Mouse (Mus musculus): Measurements from ENCODE around the gene Susd6. TPM values are rescaled to one million over a fixed set of nuclear protein-coding genes. Genes with fewer than 3 reads are reported as not detected.

Susd6 gene
- polyA plus RNA-seq, 1 experiment from 2014 or later = 11.6 TPM

DNA sequence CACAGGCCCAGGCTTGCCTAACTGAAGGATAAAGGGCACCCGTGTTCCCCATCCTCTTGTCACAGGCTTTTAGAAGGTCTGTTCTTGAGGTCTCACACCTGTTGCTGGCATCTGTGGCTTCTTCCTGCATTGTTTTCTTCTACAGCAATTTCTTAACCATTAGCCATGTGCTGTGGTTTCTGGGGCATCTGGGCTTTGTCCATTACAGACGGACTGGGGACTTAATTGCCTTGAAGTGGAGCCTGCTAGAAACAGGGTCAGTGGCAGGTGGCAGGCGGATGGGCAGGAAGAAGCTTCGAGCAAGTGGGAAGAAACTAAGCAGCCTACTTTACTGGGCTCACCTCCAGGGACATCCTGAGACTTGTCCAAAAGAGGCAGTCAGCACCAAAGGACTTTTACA, 89.0 kb downstream of the Susd6 start:
- Histone ChIP-seq H3K4me3 (ENCODE audit: low read depth, low read length) (no peak overlapping the region), H3K9ac (replicated peaks; ENCODE audit: low read depth, low read length) (no peak overlapping the region), H3K4me1 (ENCODE audit: control insufficient read depth, insufficient read depth, low read length) (no peaks in the 10 kb centered on the region), H3K27me3 (ENCODE audit: control insufficient read depth, insufficient read depth, low read length) (no peaks in the 10 kb centered on the region), H3K27ac (ENCODE audit: low read depth, low read length) (no peak overlapping the region), H3K36me3 (ENCODE audit: control insufficient read depth, insufficient read depth, low read length) (peaks cover 15% of the 10 kb centered on the region), H3K4me2 (ENCODE audit: low read depth, low read length) (no peak overlapping the region), H3K9me3 (ENCODE audit: control insufficient read depth, low read length) (no peaks in the 10 kb centered on the region)
- WGBS = 57% methylated on average over 4 of the region's 4 CpGs
- no peak for ATAC-seq (ENCODE audit: low read depth)

DNA sequence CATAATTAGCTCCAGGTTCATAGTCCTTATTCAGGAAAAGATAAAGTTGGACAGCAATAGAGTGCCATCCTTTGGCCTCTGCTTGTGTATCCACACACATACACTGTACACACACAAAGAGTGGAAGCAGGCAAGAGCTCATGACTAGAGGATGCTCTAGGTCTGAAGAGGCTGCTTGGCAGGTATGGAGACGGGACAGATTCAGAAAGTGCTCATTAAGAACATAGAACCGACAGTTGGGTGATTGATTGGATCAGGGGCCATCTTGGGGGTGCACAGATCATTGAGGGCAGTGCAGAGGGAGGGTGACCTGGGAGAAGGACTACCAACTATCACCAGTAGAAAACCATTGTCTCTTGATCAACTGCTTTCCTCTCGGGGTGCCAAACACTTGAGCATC, 90.8 kb downstream of the Susd6 start:
- 90% methylated on average over 3 of the region's 3 CpGs for WGBS
- no peak overlapping the region for H3K9ac ChIP-seq (replicated peaks; ENCODE audit: low read depth, low read length)
- no peak for ATAC-seq (ENCODE audit: low read depth)
- no peak overlapping the region for H3K4me2 ChIP-seq (ENCODE audit: low read depth, low read length)
- H3K9me3 ChIP-seq (ENCODE audit: control insufficient read depth, low read length) = no peaks in the 10 kb centered on the region
- no peak overlapping the region for H3K4me3 ChIP-seq (ENCODE audit: low read depth, low read length)
- H3K27me3 ChIP-seq (ENCODE audit: control insufficient read depth, insufficient read depth, low read length) = no peaks in the 10 kb centered on the region
- H3K4me1 ChIP-seq (ENCODE audit: control insufficient read depth, insufficient read depth, low read length) = no peaks in the 10 kb centered on the region
- no peak overlapping the region for H3K27ac ChIP-seq (ENCODE audit: low read depth, low read length)
- peaks cover 12% of the 10 kb centered on the region for H3K36me3 ChIP-seq (ENCODE audit: control insufficient read depth, insufficient read depth, low read length)

DNA sequence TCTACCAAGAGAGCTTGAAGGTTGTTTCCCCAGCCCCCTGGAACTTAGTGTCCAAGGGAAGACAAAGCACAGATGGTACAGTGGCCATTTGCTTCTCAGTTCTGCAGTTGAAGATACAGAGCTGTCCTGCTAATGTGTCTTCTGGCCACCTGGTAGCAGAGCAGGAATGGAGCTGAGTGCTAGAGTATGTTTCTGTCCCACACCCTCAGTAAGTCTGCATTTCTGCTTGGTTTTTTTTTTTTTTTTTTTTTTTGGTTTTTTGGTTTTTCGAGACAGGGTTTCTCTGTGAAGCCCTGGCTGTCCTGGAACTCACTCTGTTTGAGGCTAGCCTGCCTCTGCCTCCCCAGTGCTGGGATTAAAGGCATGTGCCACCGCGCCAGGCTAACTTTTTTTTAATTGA, 93.0 kb downstream of the Susd6 start:
- Histone ChIP-seq H3K9me3 (ENCODE audit: control insufficient read depth, low read length) (no peaks in the 10 kb centered on the region), H3K27ac (ENCODE audit: low read depth, low read length) (no peak overlapping the region), H3K4me3 (ENCODE audit: low read depth, low read length) (no peak overlapping the region), H3K27me3 (ENCODE audit: control insufficient read depth, insufficient read depth, low read length) (no peaks in the 10 kb centered on the region), H3K36me3 (ENCODE audit: control insufficient read depth, insufficient read depth, low read length) (no peaks in the 10 kb centered on the region), H3K4me2 (ENCODE audit: low read depth, low read length) (no peak overlapping the region), H3K9ac (replicated peaks; ENCODE audit: low read depth, low read length) (no peak overlapping the region), H3K4me1 (ENCODE audit: control insufficient read depth, insufficient read depth, low read length) (no peaks in the 10 kb centered on the region)
- no peak for ATAC-seq (ENCODE audit: low read depth)
- WGBS = 89% methylated on average over 3 of the region's 3 CpGs

DNA sequence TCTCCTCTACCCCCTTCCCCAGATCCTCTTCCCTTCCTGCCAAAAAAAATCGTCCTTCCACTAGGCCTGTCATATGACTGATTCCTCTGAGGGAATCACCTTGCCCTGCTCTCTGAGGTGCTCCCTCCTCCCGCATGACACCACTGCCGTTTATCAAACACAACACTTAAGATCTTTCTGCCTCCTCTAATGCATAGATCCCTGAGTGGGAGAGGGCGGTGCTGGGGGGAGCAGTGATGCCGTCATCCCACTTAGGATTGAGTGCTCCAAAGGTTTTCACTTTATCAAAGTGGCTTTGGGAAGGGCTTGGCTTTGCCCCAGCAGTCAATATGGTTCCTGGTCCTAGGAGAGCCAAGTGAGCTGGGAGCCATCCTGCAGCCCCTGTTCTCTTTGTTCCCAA, 93.6 kb downstream of the Susd6 start:
- 74% methylated on average over 5 of the region's 5 CpGs for WGBS
- no peaks in the 10 kb centered on the region for H3K9me3 ChIP-seq (ENCODE audit: control insufficient read depth, low read length)

DNA sequence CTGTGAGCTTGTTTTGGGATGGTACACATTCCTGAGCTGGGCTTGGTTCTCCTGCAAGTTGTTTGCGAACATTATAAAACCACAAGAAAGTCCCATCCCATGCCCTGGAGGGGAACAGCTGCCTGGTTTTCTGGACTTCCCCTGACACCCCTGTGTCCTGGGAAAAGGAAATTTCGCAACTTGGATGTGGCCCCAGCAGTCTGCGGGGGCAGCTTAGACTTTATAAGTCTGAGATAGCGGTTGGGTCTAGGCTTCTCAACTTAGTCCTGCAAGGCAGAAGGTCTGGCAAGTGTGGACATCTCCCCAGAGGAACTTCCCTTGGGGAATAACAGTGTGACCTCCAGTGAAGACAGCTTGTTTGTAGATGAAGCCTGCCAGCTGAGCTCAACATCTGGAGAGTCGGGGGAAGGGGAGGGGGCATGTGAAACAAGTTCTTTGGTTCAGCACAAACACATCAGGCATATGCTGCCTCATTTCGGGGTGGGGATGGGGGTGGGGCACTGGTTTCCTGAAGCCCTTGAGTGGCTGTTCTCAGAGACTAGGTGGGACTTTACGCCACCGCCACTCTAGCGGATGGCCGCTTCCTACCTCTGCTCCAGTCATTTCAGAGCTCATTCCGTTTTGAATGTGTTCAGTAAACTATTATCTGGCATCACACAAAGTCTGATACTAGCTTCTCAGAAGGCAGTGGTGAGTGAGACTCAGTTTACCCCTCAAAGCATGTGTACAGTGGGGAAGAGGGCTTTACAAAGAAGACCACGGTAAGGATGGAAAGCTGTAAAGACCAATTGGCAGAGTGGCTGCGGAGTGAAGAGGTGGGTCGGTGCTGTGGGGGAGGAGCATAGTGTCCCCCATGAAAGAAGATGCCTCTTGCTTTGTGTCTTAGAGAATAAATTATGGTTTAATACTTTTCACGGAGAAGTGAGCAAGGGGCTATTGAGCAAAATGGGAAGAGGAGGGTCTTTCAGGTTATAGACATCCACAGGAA, 95.3 kb downstream of the Susd6 start:
- Histone ChIP-seq H3K27ac (ENCODE audit: low read depth, low read length) (no peak overlapping the region), H3K9me3 (ENCODE audit: control insufficient read depth, low read length) (no peaks in the 10 kb centered on the region), H3K27me3 (ENCODE audit: control insufficient read depth, insufficient read depth, low read length) (no peaks in the 10 kb centered on the region), H3K4me3 (ENCODE audit: low read depth, low read length) (no peak overlapping the region), H3K36me3 (ENCODE audit: control insufficient read depth, insufficient read depth, low read length) (no peaks in the 10 kb centered on the region), H3K4me1 (ENCODE audit: control insufficient read depth, insufficient read depth, low read length) (no peaks in the 10 kb centered on the region), H3K4me2 (ENCODE audit: low read depth, low read length) (no peak overlapping the region; the same call in 1 of the 2 replicates), H3K9ac (replicated peaks; ENCODE audit: low read depth, low read length) (no peak overlapping the region)
- WGBS = 56% methylated on average over 15 of the region's 15 CpGs
- ATAC-seq (ENCODE audit: low read depth) = no peak

More for the DNA sequence above, 93.6 kb downstream of the Susd6 start:
- H3K4me3 ChIP-seq (ENCODE audit: low read depth, low read length) = no peak overlapping the region
- no peaks in the 10 kb centered on the region for H3K4me1 ChIP-seq (ENCODE audit: control insufficient read depth, insufficient read depth, low read length)
- no peak overlapping the region for H3K4me2 ChIP-seq (ENCODE audit: low read depth, low read length)
- ATAC-seq (ENCODE audit: low read depth) = no peak
- no peak overlapping the region for H3K9ac ChIP-seq (replicated peaks; ENCODE audit: low read depth, low read length)
- H3K36me3 ChIP-seq (ENCODE audit: control insufficient read depth, insufficient read depth, low read length) = no peaks in the 10 kb centered on the region
- no peaks in the 10 kb centered on the region for H3K27me3 ChIP-seq (ENCODE audit: control insufficient read depth, insufficient read depth, low read length)
- H3K27ac ChIP-seq (ENCODE audit: low read depth, low read length) = no peak overlapping the region

DNA sequence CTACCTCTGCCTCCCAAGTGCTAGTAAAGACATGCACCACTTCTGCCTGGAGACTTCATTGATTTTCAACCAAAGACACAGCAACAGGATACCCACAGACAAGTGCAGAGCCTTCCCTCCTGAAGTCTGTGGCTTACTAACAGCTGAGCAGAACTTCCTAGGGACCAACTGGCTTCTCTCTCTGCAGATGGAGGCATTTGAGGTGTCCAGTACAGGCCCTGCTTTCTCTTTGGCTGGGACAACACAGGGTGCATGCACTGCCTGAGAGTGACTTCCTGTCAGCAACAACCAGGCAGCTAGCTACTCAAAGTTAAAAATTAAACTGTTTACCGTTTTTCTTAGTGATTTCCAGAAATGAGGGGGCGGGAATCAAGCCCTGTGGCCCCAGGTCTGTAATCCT, 96.7 kb downstream of the Susd6 start:
- no peak overlapping the region for H3K9ac ChIP-seq (replicated peaks; ENCODE audit: low read depth, low read length)
- no peaks in the 10 kb centered on the region for H3K27me3 ChIP-seq (ENCODE audit: control insufficient read depth, insufficient read depth, low read length)
- no peak for ATAC-seq (ENCODE audit: low read depth)
- H3K4me1 ChIP-seq (ENCODE audit: control insufficient read depth, insufficient read depth, low read length) = no peaks in the 10 kb centered on the region
- 77% methylated on average over 2 of the region's 2 CpGs for WGBS
- H3K27ac ChIP-seq (ENCODE audit: low read depth, low read length) = no peak overlapping the region
- H3K9me3 ChIP-seq (ENCODE audit: control insufficient read depth, low read length) = no peaks in the 10 kb centered on the region
- no peaks in the 10 kb centered on the region for H3K36me3 ChIP-seq (ENCODE audit: control insufficient read depth, insufficient read depth, low read length)
- H3K4me3 ChIP-seq (ENCODE audit: low read depth, low read length) = no peak overlapping the region
- H3K4me2 ChIP-seq (ENCODE audit: low read depth, low read length) = no peak overlapping the region

DNA sequence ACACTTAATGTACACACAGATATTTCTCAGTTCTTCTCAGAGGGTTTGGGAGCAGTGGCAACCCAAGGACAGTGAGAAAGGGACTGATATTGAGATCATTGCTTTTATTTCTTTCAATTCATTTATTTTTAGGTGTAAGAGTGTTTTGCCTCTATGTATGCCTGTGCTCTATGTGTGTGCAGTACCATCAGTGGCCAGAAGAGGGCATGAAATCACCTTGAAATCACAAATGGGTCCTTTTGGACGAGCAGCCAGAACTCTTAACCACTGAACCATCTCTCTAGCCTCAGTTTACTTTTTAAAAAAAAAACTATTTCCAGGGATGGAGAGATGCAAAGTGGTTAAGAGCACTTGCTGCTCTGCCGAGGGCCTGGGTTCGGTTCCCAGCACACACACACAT, 99.0 kb downstream of the Susd6 start:
- no peak overlapping the region for H3K9ac ChIP-seq (replicated peaks; ENCODE audit: low read depth, low read length)
- no peak overlapping the region for H3K27ac ChIP-seq (ENCODE audit: low read depth, low read length)
- no peak overlapping the region for H3K4me3 ChIP-seq (ENCODE audit: low read depth, low read length)
- no peak overlapping the region for H3K4me2 ChIP-seq (ENCODE audit: low read depth, low read length)
- H3K4me1 ChIP-seq (ENCODE audit: control insufficient read depth, insufficient read depth, low read length) = no peaks in the 10 kb centered on the region
- H3K9me3 ChIP-seq (ENCODE audit: control insufficient read depth, low read length) = no peaks in the 10 kb centered on the region
- H3K27me3 ChIP-seq (ENCODE audit: control insufficient read depth, insufficient read depth, low read length) = no peaks in the 10 kb centered on the region
- WGBS = 95% methylated on average over 3 of the region's 3 CpGs
- H3K36me3 ChIP-seq (ENCODE audit: control insufficient read depth, insufficient read depth, low read length) = no peaks in the 10 kb centered on the region
- ATAC-seq (ENCODE audit: low read depth) = no peak

DNA sequence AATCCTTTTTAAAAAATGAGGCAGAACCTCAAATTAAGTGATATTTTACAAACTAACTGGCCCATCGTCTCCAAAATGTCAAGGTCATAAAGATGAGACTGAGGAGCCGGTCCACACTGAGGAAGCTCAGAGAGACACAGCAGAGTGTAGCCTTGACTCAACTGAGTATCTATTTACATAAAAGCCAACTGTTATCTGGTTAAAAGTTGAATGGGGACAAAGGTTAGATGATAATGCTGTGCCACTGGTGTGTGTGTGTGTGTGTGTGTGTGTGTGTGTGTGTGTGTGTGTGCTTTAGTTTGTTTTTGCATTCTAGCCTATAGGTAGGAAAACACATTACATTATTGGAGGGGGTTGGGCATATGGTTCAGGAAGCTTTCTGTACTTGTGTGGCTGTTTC, 100.8 kb downstream of the Susd6 start:
- Histone ChIP-seq H3K4me3 (ENCODE audit: low read depth, low read length) (no peak overlapping the region), H3K4me1 (ENCODE audit: control insufficient read depth, insufficient read depth, low read length) (no peaks in the 10 kb centered on the region), H3K9me3 (ENCODE audit: control insufficient read depth, low read length) (no peaks in the 10 kb centered on the region), H3K36me3 (ENCODE audit: control insufficient read depth, insufficient read depth, low read length) (no peaks in the 10 kb centered on the region), H3K27ac (ENCODE audit: low read depth, low read length) (no peak overlapping the region), H3K9ac (replicated peaks; ENCODE audit: low read depth, low read length) (no peak overlapping the region), H3K4me2 (ENCODE audit: low read depth, low read length) (no peak overlapping the region), H3K27me3 (ENCODE audit: control insufficient read depth, insufficient read depth, low read length) (no peaks in the 10 kb centered on the region)
- no peak for ATAC-seq (ENCODE audit: low read depth)
- 92% methylated on average over 2 of the region's 2 CpGs for WGBS

DNA sequence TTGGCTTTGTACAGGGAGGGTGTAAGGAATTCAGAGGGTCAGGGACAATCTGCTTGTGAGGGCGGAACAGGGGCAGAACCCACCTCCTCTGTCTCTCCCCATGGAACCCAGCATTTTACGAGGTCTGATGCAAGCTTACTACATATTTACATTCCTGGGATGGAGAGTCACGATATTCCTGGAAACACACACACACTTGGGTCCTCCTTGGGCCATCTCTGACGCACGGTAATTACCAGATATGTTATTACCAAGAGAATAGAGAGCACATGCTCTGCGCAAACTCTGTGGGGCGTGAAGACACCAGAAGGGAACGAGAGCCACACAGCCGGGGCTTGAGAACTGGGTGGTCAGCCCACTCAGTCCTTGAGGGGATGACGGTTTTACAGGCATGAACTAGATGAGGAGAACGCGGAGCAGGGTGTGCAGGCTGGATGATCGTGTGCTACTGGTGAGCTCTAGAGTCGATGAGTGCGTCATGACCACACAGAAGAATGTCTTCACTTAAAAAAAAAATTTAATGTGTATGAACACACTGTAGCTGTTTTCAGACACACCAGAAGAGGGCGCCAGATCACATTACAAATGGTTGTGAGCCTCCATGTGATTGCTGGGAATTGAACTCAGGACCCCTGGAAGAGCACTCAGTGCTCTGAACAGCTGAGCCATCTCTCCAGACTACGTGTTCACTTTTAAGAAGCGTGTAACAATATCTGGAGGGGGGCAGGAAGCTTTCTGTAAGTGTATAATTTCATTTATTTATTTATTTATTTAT, 103.6 kb downstream of the Susd6 start:
- no peak overlapping the region for H3K4me2 ChIP-seq (ENCODE audit: low read depth, low read length)
- WGBS = 82% methylated on average over 18 of the region's 18 CpGs
- no peaks in the 10 kb centered on the region for H3K4me1 ChIP-seq (ENCODE audit: control insufficient read depth, insufficient read depth, low read length)
- no peak overlapping the region for H3K4me3 ChIP-seq (ENCODE audit: low read depth, low read length)
- no peak for ATAC-seq (ENCODE audit: low read depth)
- no peaks in the 10 kb centered on the region for H3K27me3 ChIP-seq (ENCODE audit: control insufficient read depth, insufficient read depth, low read length)
- H3K9ac ChIP-seq (replicated peaks; ENCODE audit: low read depth, low read length) = no peak overlapping the region
- H3K27ac ChIP-seq (ENCODE audit: low read depth, low read length) = no peak overlapping the region
- H3K9me3 ChIP-seq (ENCODE audit: control insufficient read depth, low read length) = no peaks in the 10 kb centered on the region
- H3K36me3 ChIP-seq (ENCODE audit: control insufficient read depth, insufficient read depth, low read length) = no peaks in the 10 kb centered on the region

Data from neural tube, embryonic 14.5 days (tissue).